Mouse (Mus musculus): ENCODE measurements around the gene Pccb.

Gene Pccb

DNA sequence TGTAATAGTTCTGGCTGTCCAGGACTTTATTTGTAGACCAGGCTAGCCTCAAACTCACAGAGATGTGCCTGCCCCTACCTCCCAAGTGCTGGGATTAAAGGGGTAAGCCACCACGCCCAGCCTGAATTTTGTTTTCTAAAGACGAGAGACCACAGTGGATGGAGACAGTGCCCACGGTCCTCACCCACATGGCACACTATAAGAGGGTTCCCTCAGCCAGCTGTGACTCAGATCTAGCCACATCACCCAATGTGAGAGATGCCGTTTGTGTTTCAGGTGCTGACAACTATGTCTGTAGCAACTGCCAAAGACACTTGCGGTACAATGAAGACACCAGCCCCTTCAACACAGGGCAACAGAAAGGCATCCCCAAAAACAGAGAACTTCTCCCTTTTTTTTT lies 47.7 kb downstream of the Pccb start:
- no peak for DNase-seq (ENCODE audit: low read depth, low spot score)

GRCm38 (mm10) chr9:100984381-100985310 lies 50.1 kb downstream of the Pccb start:
- DNase-seq (ENCODE audit: low read depth, low spot score) = no peak

DNA sequence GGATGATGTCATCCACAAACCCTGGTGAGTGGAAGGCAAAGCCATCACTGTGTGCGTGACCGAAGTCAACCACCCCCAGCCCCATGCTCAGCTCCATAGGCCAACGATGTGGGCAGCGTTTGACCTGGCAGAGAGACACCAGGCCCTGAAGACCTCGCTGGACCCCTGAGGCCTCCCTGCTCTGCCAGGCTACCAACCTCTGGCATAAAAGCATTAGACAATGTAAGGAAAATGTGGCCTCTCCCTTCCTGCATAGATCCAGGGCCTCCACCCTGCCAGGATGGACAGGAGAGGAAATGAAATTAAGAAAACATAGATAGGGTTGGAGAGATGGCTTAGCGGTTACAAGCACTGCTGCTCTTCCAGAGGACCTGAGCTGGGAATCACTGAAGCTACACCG lies 51.9 kb downstream of the Pccb start:
- no peak for DNase-seq (ENCODE audit: low read depth, low spot score)

- no peak for DNase-seq (ENCODE audit: low read depth, low spot score)
Measured at GRCm38 (mm10) chr9:100979260-100979659, 55.4 kb downstream of the Pccb start.

DNA sequence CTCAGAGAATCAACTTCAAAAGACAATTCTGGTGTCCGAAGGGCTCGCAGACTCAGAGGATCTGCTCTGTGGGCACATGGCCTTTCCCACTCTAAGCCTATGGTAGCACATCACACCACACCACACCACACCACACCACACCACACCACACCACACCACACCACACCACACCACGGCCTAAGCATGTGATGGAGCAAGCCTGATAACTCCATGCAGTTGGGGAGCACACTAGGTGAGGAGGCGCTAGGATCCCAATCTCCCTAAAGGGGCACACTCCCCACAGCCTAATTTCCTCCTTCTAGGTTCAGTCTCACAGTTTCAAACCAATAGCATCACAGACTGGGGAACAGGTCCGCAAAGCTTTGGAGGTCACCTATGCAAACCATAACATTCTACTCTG lies 56.0 kb downstream of the Pccb start:
- no peak for DNase-seq (ENCODE audit: low read depth, low spot score)

DNA sequence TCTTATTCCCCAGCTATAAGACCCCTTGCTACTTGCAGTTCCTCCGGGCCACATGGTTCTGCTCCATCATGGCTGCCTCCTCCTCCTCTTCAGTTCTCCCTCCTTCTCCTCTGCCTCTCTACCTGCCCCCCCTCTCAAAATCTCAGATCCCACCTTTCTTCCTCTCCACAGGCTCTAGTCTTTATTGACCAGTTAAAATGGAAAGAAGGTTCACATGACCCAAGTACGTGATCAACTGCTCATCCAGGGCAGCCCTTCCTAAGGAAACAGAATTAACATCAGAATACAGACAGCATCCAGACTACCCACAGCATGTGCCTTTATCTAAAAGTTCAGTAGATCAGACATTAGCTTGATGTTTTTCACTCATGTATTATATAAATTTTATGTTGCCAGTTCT lies 65.2 kb downstream of the Pccb start:
- no peak for DNase-seq (ENCODE audit: low read depth, low spot score)

DNA sequence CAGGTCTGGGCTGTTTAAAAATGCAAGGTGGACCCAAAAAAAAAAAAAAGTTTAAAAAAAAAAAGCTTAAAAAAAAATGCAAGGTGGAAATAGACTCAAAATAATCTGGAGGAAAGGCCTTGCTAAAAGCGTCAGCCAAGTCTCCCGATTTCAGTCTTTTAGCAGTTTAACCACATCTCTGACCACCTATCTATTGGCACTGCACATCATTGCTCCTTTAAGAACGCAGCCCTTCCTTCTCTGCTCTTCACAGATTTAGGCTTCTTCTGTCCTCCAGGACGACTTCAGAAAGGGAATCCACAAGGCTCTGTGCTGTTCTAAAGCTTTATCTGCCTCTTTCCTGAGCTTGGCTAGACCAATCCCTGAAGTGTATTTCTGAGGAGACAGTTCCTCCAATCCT lies 70.6 kb downstream of the Pccb start:
- no peak for DNase-seq (ENCODE audit: low read depth, low spot score)

- no peak for DNase-seq (ENCODE audit: low read depth, low spot score)
Measured at GRCm38 (mm10) chr9:100963428-100963912, 71.2 kb downstream of the Pccb start.

- DNase-seq (ENCODE audit: low read depth, low spot score) = no peak
Measured at GRCm38 (mm10) chr9:100962903-100963427, 71.7 kb downstream of the Pccb start.

GRCm38 (mm10) chr9:100951481-100951880 lies 83.2 kb downstream of the Pccb start:
- DNase-seq (ENCODE audit: low read depth, low spot score) = no peak

GRCm38 (mm10) chr9:100944677-100945365 lies 89.9 kb downstream of the Pccb start:
- DNase-seq (ENCODE audit: low read depth, low spot score) = no peak

DNA sequence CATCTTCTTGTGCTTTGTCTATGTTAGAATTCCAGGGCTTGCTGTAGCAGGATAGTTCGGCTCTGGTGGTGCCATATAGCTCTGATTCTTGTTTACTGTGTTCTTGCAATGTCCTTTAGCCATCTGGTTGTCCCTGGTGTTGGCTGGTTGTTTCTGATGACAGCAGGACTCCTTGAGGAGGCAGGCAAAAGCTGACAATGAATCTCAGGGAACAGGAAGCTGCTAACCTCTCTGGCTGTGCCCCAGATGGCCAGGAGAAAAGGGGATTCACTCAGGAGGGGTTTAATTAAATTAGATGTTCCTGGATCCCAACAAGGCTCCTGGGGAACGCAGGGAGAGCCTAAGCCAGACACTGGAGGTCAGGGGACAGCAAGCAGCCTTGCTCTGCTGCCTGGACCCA lies 92.7 kb downstream of the Pccb start:
- no peak for DNase-seq (ENCODE audit: low read depth, low spot score)
